Mouse (Mus musculus) brain, embryonic 14.5 days (tissue): ENCODE data around the gene Stpg1. TPM values are rescaled to one million over a fixed set of nuclear protein-coding genes. Genes with fewer than 3 reads are reported as not detected.

Source experiments
- DNase-seq: peaks from one replicate; pipeline ENCODE4 v3.0.0-alpha.2; 2011; ENCODE audit warnings: low read depth
- CTCF ChIP-seq: fragments of 200-500 bp; IDR thresholded peaks from 2 replicates; pipeline ENCODE4 v1.5.1; 2012; ENCODE audit warnings: inconsistent platforms, mild to moderate bottlenecking, moderate library complexity, borderline replicate concordance; ENCODE audit not compliant: insufficient read depth, insufficient read length; ENCODE audit errors: extremely low read depth
- POLR2A ChIP-seq: fragments of 200-500 bp; IDR thresholded peaks from 2 replicates; pipeline ENCODE4 v1.6.1; 2012; ENCODE audit warnings: mild to moderate bottlenecking, inconsistent platforms, borderline replicate concordance; ENCODE audit not compliant: poor library complexity, insufficient read depth, insufficient read length, severe bottlenecking; ENCODE audit errors: extremely low read depth
- polyA plus RNA-seq: library from polyadenylated mRNA; depleted of rRNA; stranded (reverse); fragments of >200 nt; gene quantifications from 2 replicates; pipeline ENCODE4 v1.2.3, GENCODE M21; 2012

The Stpg1 gene
- polyA plus RNA-seq, 1 experiment, result 0.60 TPM

GRCm38 (mm10) chr4:135523939-135524338 is 29.3 kb downstream of the Stpg1 start:
- TF ChIP-seq CTCF (no peak), POLR2A (no peak)
- DNase-seq, result peak; percentile 84

- TF ChIP-seq POLR2A (no peak), CTCF (no peak)
- no peak for DNase-seq
Measured at GRCm38 (mm10) chr4:135525057-135525456, 30.5 kb downstream of the Stpg1 start.

- DNase-seq, result peak; percentile 88
- TF ChIP-seq POLR2A (no peak), CTCF (no peak)
Measured at GRCm38 (mm10) chr4:135526039-135526710, 31.6 kb downstream of the Stpg1 start.

GRCm38 (mm10) chr4:135530270-135530669 is 35.7 kb downstream of the Stpg1 start:
- TF ChIP-seq POLR2A, result no peak
- TF ChIP-seq CTCF, result peak; percentile 9; the same call in 1 of the 2 replicates

GRCm38 (mm10) chr4:135531236-135531635 is 36.6 kb downstream of the Stpg1 start:
- peak; percentile 43 for DNase-seq
- no peak for TF ChIP-seq CTCF
- no peak for TF ChIP-seq POLR2A

More at GRCm38 (mm10) chr4:135530270-135530669, 35.7 kb downstream of the Stpg1 start:
- no peak for DNase-seq

- TF ChIP-seq CTCF (no peak), POLR2A (no peak)
- DNase-seq, result no peak
Measured at GRCm38 (mm10) chr4:135531771-135532613, 37.4 kb downstream of the Stpg1 start.

- TF ChIP-seq POLR2A, result no peak
- no peak for TF ChIP-seq CTCF
Measured at GRCm38 (mm10) chr4:135533001-135533400, 38.4 kb downstream of the Stpg1 start.

GRCm38 (mm10) chr4:135535021-135535420 is 40.4 kb downstream of the Stpg1 start:
- TF ChIP-seq CTCF (no peak), POLR2A (no peak)

More at GRCm38 (mm10) chr4:135533001-135533400, 38.4 kb downstream of the Stpg1 start:
- DNase-seq, result no peak

GRCm38 (mm10) chr4:135539056-135539455 is 44.5 kb downstream of the Stpg1 start:
- TF ChIP-seq CTCF (no peak), POLR2A (no peak)
- DNase-seq, result no peak

More at GRCm38 (mm10) chr4:135535021-135535420, 40.4 kb downstream of the Stpg1 start:
- DNase-seq, result no peak

- DNase-seq, result peak; percentile 76
- no peak for TF ChIP-seq POLR2A
- TF ChIP-seq CTCF, result no peak
Measured at GRCm38 (mm10) chr4:135540057-135540456, 45.5 kb downstream of the Stpg1 start.

GRCm38 (mm10) chr4:135544284-135544683 is 49.7 kb downstream of the Stpg1 start:
- no peak for TF ChIP-seq POLR2A
- no peak for TF ChIP-seq CTCF
- DNase-seq, result no peak
